Mouse (Mus musculus): ENCODE data around the gene Sash1. TPM values are rescaled to one million over a fixed set of nuclear protein-coding genes. Genes with fewer than 3 reads are reported as not detected.

The Sash1 gene
- total RNA-seq, 2 experiments from 2014 or later = 26.6 to 29.8 TPM

DNA sequence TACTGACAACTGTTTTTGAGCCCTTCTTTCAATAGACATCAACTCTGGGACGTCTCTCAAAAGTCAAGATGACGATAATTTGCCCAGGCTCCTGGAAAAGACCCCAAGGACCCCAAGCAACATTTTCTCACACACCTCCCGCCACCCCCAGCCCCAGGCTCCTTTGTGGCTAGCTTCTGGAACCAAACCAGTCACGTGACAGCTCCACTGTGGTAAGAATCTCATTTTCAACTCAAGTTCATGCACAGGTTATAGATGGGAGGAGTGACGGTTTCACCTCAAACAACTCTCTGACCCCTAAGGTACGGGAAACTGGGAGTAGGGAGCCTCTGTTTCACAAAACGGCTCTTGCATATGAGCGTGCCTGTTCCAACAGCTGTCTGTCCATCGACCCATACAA, 25.2 kb downstream of the Sash1 start:
- DNase-seq = no peak
- intact Hi-C loops (cut with DNase I) = loop anchor here (2.0 kb wide), 1 partner anchor 20 kb away; no protein-coding TSS in a partner anchor

DNA sequence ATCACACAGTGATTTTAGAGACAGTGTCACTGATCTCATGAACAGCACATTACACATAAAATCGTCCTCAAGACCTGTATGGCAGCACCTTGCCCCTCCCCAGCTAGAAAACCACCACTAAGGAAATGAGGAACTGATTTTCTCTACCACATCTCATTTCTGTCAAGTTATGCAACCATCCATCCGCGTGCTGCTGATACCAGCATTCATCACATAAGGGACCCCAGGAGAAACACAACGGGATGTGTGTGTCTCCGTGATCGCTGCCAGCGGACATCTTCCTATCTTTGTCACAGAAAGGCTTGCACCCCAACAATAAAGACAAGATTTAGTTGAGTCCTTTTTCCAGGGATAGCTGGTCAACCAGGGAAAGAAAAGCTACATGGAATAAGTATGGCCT, 27.2 kb downstream of the Sash1 start:
- intact Hi-C loops (cut with DNase I) = no loop called here
- DNase-seq = no peak

DNA sequence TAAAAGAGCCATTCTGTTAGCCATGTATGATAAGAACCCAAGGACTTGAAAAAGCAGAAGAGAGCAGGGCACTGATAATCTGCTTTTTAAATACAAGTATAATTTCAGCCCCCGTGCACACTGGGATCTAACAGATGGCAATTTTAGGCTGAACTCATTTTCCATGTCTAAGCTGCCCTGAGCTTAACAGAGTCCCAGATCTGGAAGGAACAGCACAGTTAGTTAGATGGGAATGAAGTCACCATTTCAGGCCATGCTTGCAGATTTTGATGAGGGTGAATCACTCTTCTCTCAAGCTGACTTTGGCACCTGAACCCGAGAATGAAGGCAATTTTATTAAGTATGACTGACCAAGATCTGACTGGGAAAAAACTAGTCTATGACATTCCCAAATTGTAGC, 28.9 kb downstream of the Sash1 start:
- intact Hi-C loops (cut with DNase I) = no loop called here
- DNase-seq = no peak

DNA sequence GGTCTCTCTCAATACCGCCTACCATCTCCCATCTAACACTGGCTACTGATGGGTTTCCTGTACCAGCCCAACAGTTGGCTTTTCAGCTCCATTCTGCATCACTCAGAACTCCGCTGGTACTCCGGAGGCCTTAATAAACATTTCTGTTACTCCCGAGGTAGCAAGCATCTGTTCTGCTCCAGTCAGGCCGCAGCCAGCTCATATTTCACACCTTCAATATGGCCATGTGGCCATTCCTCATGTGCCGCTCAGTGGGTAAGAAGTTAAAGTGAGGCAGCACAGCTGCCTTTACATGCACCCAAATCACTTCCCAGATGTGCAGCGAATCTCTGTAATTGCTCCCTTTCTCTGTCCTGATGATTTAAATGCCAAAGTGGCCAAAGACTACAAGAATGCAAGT, 32.5 kb downstream of the Sash1 start:
- intact Hi-C loops (cut with DNase I) = no loop called here
- DNase-seq = no peak

DNA sequence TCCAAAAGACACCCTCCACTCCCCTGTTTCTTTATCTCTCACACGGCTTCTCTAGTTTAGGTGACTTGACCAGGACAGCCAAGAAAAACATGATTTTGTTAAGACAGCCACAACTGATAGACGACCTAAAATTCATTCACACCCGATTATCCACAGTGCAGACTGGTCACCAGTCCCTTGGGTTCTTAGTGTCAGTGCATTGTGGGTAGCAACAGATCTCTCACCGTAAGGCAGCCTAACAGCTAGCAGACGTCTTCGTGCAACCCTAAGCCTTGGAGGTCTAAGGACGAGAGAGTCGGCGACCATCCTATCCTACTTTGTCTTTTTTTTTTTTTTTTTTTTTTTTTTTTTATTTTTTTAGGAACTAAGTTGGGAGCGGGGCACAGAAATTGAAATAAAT, 34.2 kb downstream of the Sash1 start:
- no peak for DNase-seq
- intact Hi-C loops (cut with DNase I) = no loop called here

- intact Hi-C loops (cut with DNase I) = no loop called here
- no peak for DNase-seq
These were observed 37.9 kb downstream of the Sash1 start for GRCm38 (mm10) chr10:8847974-8848373.

DNA sequence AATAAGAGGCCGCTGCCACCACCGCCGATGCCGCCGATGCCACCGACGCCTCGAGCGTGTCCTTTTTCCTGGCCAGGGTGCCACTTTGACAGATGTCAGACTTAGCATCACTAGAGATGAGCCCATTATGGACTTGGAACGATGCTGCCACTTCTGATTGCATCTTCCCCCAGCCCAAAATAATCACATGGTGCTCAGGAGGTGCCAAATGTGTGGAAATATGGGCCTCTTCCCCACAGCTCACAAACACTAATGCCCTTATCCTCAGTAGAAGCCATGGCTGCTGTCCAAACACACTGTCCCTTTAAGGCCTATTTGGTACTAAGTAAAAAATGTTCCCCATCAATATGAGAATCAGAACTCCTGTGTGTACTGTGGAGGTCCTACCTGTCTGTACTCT, 39.6 kb downstream of the Sash1 start:
- no peak for DNase-seq
- intact Hi-C loops (cut with DNase I) = no loop called here

- DNase-seq = no peak
- intact Hi-C loops (cut with DNase I) = no loop called here
These were observed 40.6 kb downstream of the Sash1 start for GRCm38 (mm10) chr10:8845230-8845770.

- intact Hi-C loops (cut with DNase I) = loop anchor here (2.0 to 10.0 kb wide), 2 partner anchors 21 to 45 kb away; partner anchors contain the start of gene Sash1
- DNase-seq = no peak
These were observed 45.9 kb downstream of the Sash1 start for GRCm38 (mm10) chr10:8839956-8840355.

DNA sequence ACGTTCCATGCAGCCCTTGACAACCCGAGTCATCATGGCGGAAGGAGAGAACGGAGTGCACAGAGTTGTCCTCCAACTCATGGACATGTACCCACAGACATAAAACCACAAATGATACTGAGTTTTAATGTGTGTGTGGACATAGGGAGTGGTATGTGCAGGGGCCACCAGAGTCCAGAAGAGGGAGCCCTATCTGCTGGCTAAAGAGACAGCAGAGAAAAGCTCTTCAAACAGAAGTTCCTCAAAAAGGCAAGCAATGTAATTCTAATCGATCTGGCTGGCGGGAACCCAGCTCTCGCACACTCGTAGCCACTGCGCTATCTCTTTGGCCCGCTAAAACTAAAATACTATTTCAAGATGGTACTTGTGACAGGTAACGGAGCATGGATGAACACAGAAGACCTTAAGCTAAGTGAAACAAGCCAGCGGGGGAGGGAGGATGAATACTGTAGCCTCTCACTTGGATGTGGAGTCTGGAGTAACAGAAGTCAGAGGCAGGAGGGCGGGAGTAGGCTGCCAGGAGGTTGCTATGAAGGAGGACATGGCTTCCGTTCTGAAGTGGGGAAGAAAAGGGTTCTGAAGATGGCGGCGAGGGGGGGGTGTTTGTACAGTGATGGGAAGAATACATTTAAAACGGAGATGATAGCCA, 51.9 kb downstream of the Sash1 start:
- intact Hi-C loops (cut with DNase I) = loop anchor here (10.0 kb wide), 1 partner anchor 51 kb away; the partner anchor contains the start of gene Sash1
- peak in 1 of 2 experiments; percentile 34 for DNase-seq

GRCm38 (mm10) chr10:8826303-8826702, 59.6 kb downstream of the Sash1 start:
- intact Hi-C loops (cut with DNase I) = no loop called here
- no peak for DNase-seq

GRCm38 (mm10) chr10:8825874-8826273, 60.0 kb downstream of the Sash1 start:
- intact Hi-C loops (cut with DNase I) = no loop called here
- DNase-seq = no peak

GRCm38 (mm10) chr10:8818066-8818465, 67.8 kb downstream of the Sash1 start:
- intact Hi-C loops (cut with DNase I) = no loop called here
- DNase-seq = no peak

- no peak for DNase-seq
- intact Hi-C loops (cut with DNase I) = no loop called here
These were observed 71.8 kb downstream of the Sash1 start for GRCm38 (mm10) chr10:8813984-8814578.

DNA sequence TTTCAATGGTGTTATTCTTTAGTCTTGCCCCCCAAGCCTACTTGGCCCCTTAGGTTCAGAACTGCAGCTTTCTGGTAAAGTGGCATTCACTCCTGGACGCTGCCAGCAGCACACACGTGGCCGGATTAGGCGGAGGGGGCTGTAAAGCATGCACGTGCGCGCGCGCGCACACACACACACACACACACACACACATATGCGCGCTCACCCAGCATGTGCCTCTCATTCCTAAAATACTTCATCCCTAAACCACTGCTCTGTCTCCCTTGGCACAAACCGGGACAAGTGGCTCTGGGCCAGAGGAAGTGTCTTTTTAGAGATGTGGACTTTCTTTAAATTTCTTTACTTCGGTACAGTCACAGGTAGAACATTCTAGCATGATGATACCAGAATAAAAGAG, 72.6 kb downstream of the Sash1 start:
- DNase-seq = no peak
- intact Hi-C loops (cut with DNase I) = no loop called here

DNA sequence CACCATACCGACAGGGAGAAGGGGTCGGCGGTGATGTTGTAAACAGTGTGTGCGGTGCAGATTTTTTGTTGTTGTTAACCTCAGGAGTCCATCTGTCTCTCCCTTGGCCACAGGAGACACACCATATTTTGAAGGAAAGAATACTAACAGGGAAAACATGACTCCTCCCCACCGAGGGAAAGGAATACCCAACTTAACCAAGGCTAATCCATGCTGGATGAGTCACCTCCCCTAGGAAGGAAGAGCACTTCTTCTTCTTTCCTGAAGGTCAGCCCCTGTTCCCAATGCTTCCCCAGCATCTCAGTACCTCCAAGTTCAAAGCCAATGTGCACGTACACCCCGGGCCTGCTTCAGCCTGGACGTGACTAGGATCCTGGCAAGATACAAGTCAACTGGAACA, 73.1 kb downstream of the Sash1 start:
- no peak for DNase-seq
- intact Hi-C loops (cut with DNase I) = no loop called here

DNA sequence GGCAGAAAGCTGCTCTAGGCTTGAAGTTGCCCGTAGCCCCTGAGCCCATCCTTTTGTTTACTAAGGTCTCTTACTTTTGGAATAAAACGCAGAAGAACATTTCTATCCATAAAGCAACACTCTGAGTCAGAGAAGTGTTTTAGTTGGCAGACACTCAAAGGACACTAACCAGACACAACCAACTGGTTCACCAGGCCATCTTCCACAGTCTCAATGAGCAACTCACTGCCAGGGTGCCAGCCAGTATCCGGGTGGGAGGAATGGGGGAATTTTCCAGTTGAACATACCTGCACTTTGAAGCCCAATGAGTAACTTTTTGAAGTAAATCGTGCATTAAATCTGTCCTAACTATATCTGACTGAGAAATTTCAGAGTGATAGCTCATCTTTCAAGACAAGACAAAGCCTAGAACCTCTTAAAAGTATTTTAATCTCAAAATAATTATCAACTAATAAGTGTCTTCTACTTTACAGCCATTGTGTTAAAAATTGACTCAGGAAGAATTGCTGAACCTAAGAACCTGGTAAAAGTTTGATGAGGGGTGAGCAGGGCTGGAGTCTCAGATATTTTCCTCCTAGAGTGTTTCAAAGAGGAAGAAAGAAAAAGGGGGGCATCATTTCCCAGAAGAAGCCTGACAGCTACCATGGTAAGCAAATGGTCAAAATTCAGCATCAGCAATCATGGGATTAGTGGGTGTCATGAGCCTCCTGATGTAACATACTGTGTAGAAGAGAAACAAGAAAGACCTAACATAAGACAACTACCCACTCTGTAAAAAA, 74.4 kb downstream of the Sash1 start:
- intact Hi-C loops (cut with DNase I) = no loop called here
- no peak for DNase-seq

DNA sequence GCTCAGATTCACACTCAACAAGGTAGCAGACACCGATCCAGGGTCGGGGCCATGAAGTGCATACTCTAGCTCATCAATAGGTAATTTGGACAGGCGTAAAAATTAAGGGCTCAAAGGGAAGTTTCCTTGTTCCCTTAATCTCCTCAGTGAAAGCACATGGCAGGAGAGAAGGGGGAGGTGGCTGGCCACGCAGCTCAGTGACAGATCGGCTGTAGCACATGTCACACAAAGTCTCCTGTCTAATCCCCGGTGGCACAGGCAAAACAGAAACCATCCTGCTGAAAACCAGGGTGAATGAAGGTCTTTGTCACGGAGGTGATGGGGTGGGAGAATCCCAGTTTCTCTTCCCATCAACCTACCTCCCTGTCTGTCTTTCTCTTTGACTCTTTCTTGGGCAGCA, 75.4 kb downstream of the Sash1 start:
- intact Hi-C loops (cut with DNase I) = no loop called here
- no peak for DNase-seq

DNA sequence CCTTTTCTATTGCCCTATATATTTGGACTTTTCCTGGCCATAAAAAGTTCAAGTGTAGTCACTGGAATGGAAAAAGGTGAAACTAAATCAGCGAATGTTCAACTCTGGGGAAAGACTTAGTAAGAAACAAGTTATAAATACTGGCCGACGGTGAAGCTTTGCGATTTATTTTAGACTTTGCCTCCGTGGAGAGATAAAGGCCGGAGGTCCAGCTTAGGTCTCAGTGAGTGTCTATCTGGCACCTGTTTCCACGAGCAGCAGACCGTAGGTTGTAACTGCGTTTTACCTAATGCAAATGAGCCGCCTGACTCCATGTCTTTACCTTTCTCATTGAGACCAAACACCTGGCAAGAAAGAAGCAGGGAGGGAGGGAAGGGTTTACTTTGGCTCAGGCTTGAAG, 77.5 kb downstream of the Sash1 start:
- intact Hi-C loops (cut with DNase I) = loop anchor here (5.0 kb wide), 1 partner anchor 59 kb away; no protein-coding TSS in a partner anchor
- no peak for DNase-seq

DNA sequence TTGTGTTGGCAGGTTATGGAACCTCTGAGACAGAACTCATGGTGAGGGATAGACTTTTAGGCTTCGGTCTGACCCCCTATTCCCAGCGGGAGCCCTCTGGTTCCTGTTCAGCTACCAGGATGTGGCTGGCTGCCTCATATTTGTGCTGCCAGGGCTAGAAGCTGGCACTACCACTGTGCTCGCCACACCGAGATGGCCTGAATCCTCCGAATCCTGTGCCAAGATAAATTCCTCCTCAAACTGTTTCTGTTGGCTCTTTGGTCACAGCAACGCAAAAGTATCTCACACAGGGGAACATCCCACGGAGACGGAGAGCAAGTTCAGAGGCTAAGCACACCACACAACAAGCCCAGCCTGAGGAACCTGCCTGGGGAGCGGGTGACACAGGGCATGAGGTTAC, 78.3 kb downstream of the Sash1 start:
- DNase-seq = no peak
- intact Hi-C loops (cut with DNase I) = loop anchor here (5.0 kb wide), 1 partner anchor 60 kb away; no protein-coding TSS in a partner anchor

DNA sequence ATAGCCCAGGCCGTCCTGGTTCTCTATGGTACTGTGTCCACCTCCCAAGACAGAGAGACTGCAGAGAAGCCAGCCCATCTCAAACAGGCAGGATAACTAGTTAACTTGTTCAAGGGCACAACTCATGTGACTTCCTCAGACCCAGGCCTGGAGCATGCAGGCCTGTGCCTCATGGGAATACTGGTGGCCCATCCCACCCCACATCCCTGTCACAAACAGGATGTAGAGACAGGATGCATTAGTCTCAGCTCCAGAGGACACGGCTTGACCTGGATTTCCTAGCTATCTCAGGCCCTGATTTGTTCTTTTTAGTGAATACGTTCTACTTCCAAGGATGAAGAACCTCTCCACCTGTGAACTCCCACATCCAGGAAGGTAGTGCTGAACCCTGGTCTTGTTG, 80.5 kb downstream of the Sash1 start:
- intact Hi-C loops (cut with DNase I) = loop anchor here (5.0 kb wide), 1 partner anchor 62 kb away; no protein-coding TSS in a partner anchor
- peak; percentile 39 to 40 for DNase-seq

Data from heart, postnatal 36 days (tissue).